39 mouse cellular contexts compared by ENCODE assay signal in genomic region chr14:56382366-56382765, GRCm38 (mm10). TPM values are rescaled to one million over a fixed set of nuclear protein-coding genes. Genes with fewer than 3 reads are reported as not detected.
"Had no signal": no experiment of that assay in that cellular context is flagged by ENCODE, and none has a peak within 500 bp of the region (broad histone marks: within the 10 kb centered on the region; RNA-seq: fewer than 3 reads in every experiment).

No protein-coding gene starts in this region.

- ATAC-seq: liver, embryonic 12.5 days; liver, postnatal 0 days; lung, postnatal 0 days; midbrain, embryonic 13.5 days; midbrain, embryonic 15.5 days; midbrain, embryonic 16.5 days had no signal

- H3K9ac ChIP-seq: limb, embryonic 12.5 days; limb, embryonic 13.5 days; limb, embryonic 15.5 days; liver, embryonic 12.5 days; liver, embryonic 13.5 days; liver, embryonic 14.5 days; liver, embryonic 15.5 days; liver, postnatal 0 days; lung, embryonic 14.5 days; lung, embryonic 15.5 days; midbrain, embryonic 12.5 days; midbrain, embryonic 13.5 days; midbrain, embryonic 15.5 days; neural tube, embryonic 12.5 days had no signal

- H3K4me3 ChIP-seq: limb, embryonic 10.5 days; limb, embryonic 12.5 days; limb, embryonic 13.5 days; limb, embryonic 15.5 days; liver, embryonic 12.5 days; liver, embryonic 13.5 days; liver, embryonic 15.5 days; lung, embryonic 15.5 days; megakaryocyte, embryonic 14.5 days; midbrain, embryonic 10.5 days; midbrain, embryonic 12.5 days; midbrain, embryonic 13.5 days; midbrain, embryonic 15.5 days; myocyte; neural tube, embryonic 12.5 days had no signal

- H3K36me3 ChIP-seq: limb, embryonic 10.5 days; limb, embryonic 12.5 days; limb, embryonic 13.5 days; limb, embryonic 15.5 days; liver, embryonic 12.5 days; liver, embryonic 13.5 days; liver, embryonic 15.5 days; lung, embryonic 15.5 days; midbrain, embryonic 10.5 days; midbrain, embryonic 12.5 days; midbrain, embryonic 13.5 days; midbrain, embryonic 15.5 days; neural tube, embryonic 12.5 days had no signal

- H3K27ac ChIP-seq: limb, embryonic 10.5 days; limb, embryonic 12.5 days; limb, embryonic 13.5 days; limb, embryonic 15.5 days; liver, embryonic 12.5 days; liver, embryonic 13.5 days; liver, embryonic 14.5 days; liver, embryonic 15.5 days; lung, embryonic 15.5 days; macrophage; midbrain, embryonic 10.5 days; midbrain, embryonic 12.5 days; midbrain, embryonic 13.5 days; midbrain, embryonic 15.5 days; neural tube, embryonic 12.5 days had no signal

- H3K27me3 ChIP-seq: limb, embryonic 12.5 days; limb, embryonic 13.5 days; limb, embryonic 15.5 days; liver, embryonic 12.5 days; liver, embryonic 13.5 days; liver, embryonic 15.5 days; lung, embryonic 15.5 days; midbrain, embryonic 12.5 days; midbrain, embryonic 13.5 days; midbrain, embryonic 15.5 days; neural tube, embryonic 12.5 days had no signal

- H3K4me2 ChIP-seq: limb, embryonic 12.5 days; limb, embryonic 13.5 days; limb, embryonic 15.5 days; liver, embryonic 11.5 days; liver, embryonic 12.5 days; liver, embryonic 13.5 days; liver, embryonic 15.5 days; lung, embryonic 14.5 days; lung, embryonic 15.5 days; midbrain, embryonic 11.5 days; midbrain, embryonic 12.5 days; midbrain, embryonic 13.5 days; midbrain, embryonic 15.5 days; neural tube, embryonic 12.5 days had no signal

- H3K9me3 ChIP-seq: limb, embryonic 10.5 days; limb, embryonic 12.5 days; limb, embryonic 13.5 days; limb, embryonic 15.5 days; liver, embryonic 12.5 days; liver, embryonic 13.5 days; liver, embryonic 15.5 days; lung, embryonic 15.5 days; megakaryocyte, embryonic 14.5 days; midbrain, embryonic 10.5 days; midbrain, embryonic 12.5 days; midbrain, embryonic 13.5 days; midbrain, embryonic 15.5 days; neural tube, embryonic 12.5 days had no signal

- DNase-seq: left cerebral cortex, postnatal 4 days; liver; liver, embryonic 13.5 days; liver, postnatal 0 days; lung, adult 18-20 months; lung, adult 2 months; lung, embryonic 14.5 days; lung, postnatal 10 days; lung, postnatal 14 days; lung, postnatal 36 days; lung, postnatal 4 days; midbrain, embryonic 14.5 days had no signal

- H3K4me1 ChIP-seq: limb, embryonic 10.5 days; limb, embryonic 12.5 days; limb, embryonic 13.5 days; limb, embryonic 15.5 days; liver, embryonic 12.5 days; liver, embryonic 13.5 days; liver, embryonic 15.5 days; midbrain, embryonic 10.5 days; midbrain, embryonic 12.5 days; midbrain, embryonic 13.5 days; midbrain, embryonic 15.5 days; neural tube, embryonic 12.5 days had no signal

RNA-seq across cellular contexts. Expression of gene Atp12a, which starts 17.5 kb away (rescaled TPM):
- total RNA-seq: liver, adult 2 months; megakaryocyte progenitor cell, adult 5-6 weeks; megakaryocyte, adult 5-6 weeks; megakaryocyte-erythroid progenitor cell, adult 5-6 weeks; monocyte, adult 5-6 weeks had no signal
- polyA plus RNA-seq: limb, embryonic 10.5 days; limb, embryonic 12.5 days; liver, embryonic 12.5 days; liver, embryonic 13.5 days; liver, embryonic 14.5 days; liver, embryonic 15.5 days; liver, embryonic 16.5 days; liver, postnatal 0 days; macrophage; midbrain, embryonic 10.5 days; myocyte; neural tube, embryonic 11.5 days; neural tube, embryonic 12.5 days had no signal

RNA-seq across cellular contexts. Expression of gene Rnf17, which starts 20.0 kb away (rescaled TPM):
- polyA plus RNA-seq: liver, adult 2 months; lung, adult 2 months; myocyte had no signal
